Mouse (Mus musculus) neural tube, embryonic 12.5 days (tissue): ENCODE data around the gene Gse1. TPM values are rescaled to one million over a fixed set of nuclear protein-coding genes. Genes with fewer than 3 reads are reported as not detected.
A peak's percentile ranks its signal among the peaks of the same experiment; 100 is the strongest.

Experiments
- ATAC-seq: fragments of 200-750 bp; cut with Nextera tagmentation; 2 replicates; pipeline ENCODE4 v1.8.0; 2017; ENCODE audit warnings: low read depth, mild to moderate bottlenecking, moderate TSS enrichment, moderate library complexity; ENCODE audit not compliant: low FRiP score
- H3K27ac ChIP-seq: fragments of 300-500 bp; sonication (generic); 2 replicates; pipeline ENCODE4 v1.5.1; 2016
- H3K27me3 ChIP-seq: fragments of 300-500 bp; sonication (generic); replicated peaks from 2 replicates; pipeline ENCODE4 v1.6.1; 2016; ENCODE audit warnings: mild to moderate bottlenecking
- H3K36me3 ChIP-seq: fragments of 300-500 bp; sonication (generic); 2 replicates; pipeline ENCODE4 v1.6.1; 2016; ENCODE audit warnings: mild to moderate bottlenecking
- H3K4me1 ChIP-seq: fragments of 300-500 bp; sonication (generic); 2 replicates; pipeline ENCODE4 v1.6.1; 2016
- H3K4me2 ChIP-seq: fragments of 300-500 bp; sonication (generic); replicated peaks from 2 replicates; pipeline ENCODE4 v1.6.1; 2016; ENCODE audit warnings: mild to moderate bottlenecking
- H3K4me3 ChIP-seq: fragments of 300-500 bp; sonication (generic); 2 replicates; pipeline ENCODE4 v1.5.1; 2016
- H3K9ac ChIP-seq: fragments of 300-500 bp; sonication (generic); 2 replicates; pipeline ENCODE4 v1.6.1; 2016; ENCODE audit warnings: mild to moderate bottlenecking
- H3K9me3 ChIP-seq: fragments of 300-500 bp; sonication (generic); 2 replicates; pipeline ENCODE4 v1.6.1; 2016; ENCODE audit warnings: mild to moderate bottlenecking
- WGBS: fragments of 180-500 bp; shearing (Covaris S2); methylation state at CpG from one replicate; pipeline ENCODE4 v1.1.7; 2016; 5-methylcytosine and 5-hydroxymethylcytosine counted together
- polyA plus RNA-seq: library from polyadenylated mRNA; unstranded; fragments of >200 nt; fragmentation: Nextera tagmentation; extraction: Ambion mirVana; gene quantifications from 2 replicates; pipeline ENCODE4 v1.2.1, GENCODE M21; 2016

Gse1 gene
- polyA plus RNA-seq, 1 experiment from 2014 or later: 26.0 TPM

- H3K4me1 ChIP-seq: peaks cover 19% of the 10 kb centered on the region
- no peak overlapping the region for H3K4me3 ChIP-seq
- ATAC-seq: peak; percentile 81
- peak overlapping the region; percentile 15; the same call in 1 of the 2 replicates for H3K27ac ChIP-seq
- H3K27me3 ChIP-seq: no peaks in the 10 kb centered on the region
- WGBS: 32% methylated on average over 19 of the region's 20 CpGs
- H3K4me2 ChIP-seq: peak overlapping the region; percentile 46
- H3K36me3 ChIP-seq: no peaks in the 10 kb centered on the region
- peak overlapping the region; percentile 4; the same call in 1 of the 2 replicates for H3K9ac ChIP-seq
- H3K9me3 ChIP-seq: no peaks in the 10 kb centered on the region
These were observed 37.3 kb upstream of the Gse1 start for GRCm38 (mm10) chr8:120190810-120191413.

GRCm38 (mm10) chr8:120191633-120192032 is 36.6 kb upstream of the Gse1 start:
- Histone ChIP-seq H3K27me3 (no peaks in the 10 kb centered on the region), H3K27ac (0 out of 2 replicates have a peak overlapping the region, but pooled peaks have one; percentile 15), H3K4me1 (peaks cover 12% of the 10 kb centered on the region), H3K9ac (no peak overlapping the region), H3K9me3 (no peaks in the 10 kb centered on the region), H3K4me3 (no peak overlapping the region), H3K36me3 (no peaks in the 10 kb centered on the region), H3K4me2 (peak overlapping the region; percentile 46; the same call in 1 of the 2 replicates)
- WGBS: 84% methylated on average over 5 of the region's 5 CpGs
- ATAC-seq: no peak

- Histone ChIP-seq H3K9me3 (no peaks in the 10 kb centered on the region), H3K4me3 (no peak overlapping the region), H3K27me3 (no peaks in the 10 kb centered on the region), H3K36me3 (no peaks in the 10 kb centered on the region), H3K9ac (no peak overlapping the region), H3K4me2 (no peak overlapping the region), H3K4me1 (peaks cover 10% of the 10 kb centered on the region), H3K27ac (0 out of 2 replicates have a peak overlapping the region, but pooled peaks have one; percentile 3)
- ATAC-seq: no peak
- WGBS: 98% methylated on average over 5 of the region's 5 CpGs
These were observed 36.1 kb upstream of the Gse1 start for GRCm38 (mm10) chr8:120192118-120192517.

GRCm38 (mm10) chr8:120201351-120201750 is 26.9 kb upstream of the Gse1 start:
- peaks cover 8% of the 10 kb centered on the region; the same call in 1 of the 2 replicates for H3K9me3 ChIP-seq
- H3K36me3 ChIP-seq: no peaks in the 10 kb centered on the region
- H3K9ac ChIP-seq: no peak overlapping the region
- no peak overlapping the region for H3K4me2 ChIP-seq
- H3K4me1 ChIP-seq: no peaks in the 10 kb centered on the region
- no peak for ATAC-seq
- H3K27ac ChIP-seq: no peak overlapping the region
- no peaks in the 10 kb centered on the region for H3K27me3 ChIP-seq
- WGBS: 81% methylated on average over 6 of the region's 6 CpGs
- H3K4me3 ChIP-seq: no peak overlapping the region

- Histone ChIP-seq H3K36me3 (no peaks in the 10 kb centered on the region), H3K4me3 (no peak overlapping the region), H3K9ac (no peak overlapping the region), H3K27ac (no peak overlapping the region), H3K9me3 (peaks cover 8% of the 10 kb centered on the region; the same call in 1 of the 2 replicates), H3K27me3 (no peaks in the 10 kb centered on the region), H3K4me1 (no peaks in the 10 kb centered on the region), H3K4me2 (no peak overlapping the region)
- no peak for ATAC-seq
- 77% methylated on average over 3 of the region's 3 CpGs for WGBS
These were observed 25.7 kb upstream of the Gse1 start for GRCm38 (mm10) chr8:120202546-120202945.

GRCm38 (mm10) chr8:120204736-120205360 is 23.4 kb upstream of the Gse1 start:
- no peak overlapping the region for H3K4me3 ChIP-seq
- H3K36me3 ChIP-seq: no peaks in the 10 kb centered on the region
- peaks cover 6% of the 10 kb centered on the region; the same call in 1 of the 2 replicates for H3K4me1 ChIP-seq
- H3K9me3 ChIP-seq: peaks cover 5% of the 10 kb centered on the region; the same call in 1 of the 2 replicates
- 73% methylated on average over 7 of the region's 7 CpGs for WGBS
- no peak for ATAC-seq
- no peak overlapping the region for H3K4me2 ChIP-seq
- no peak overlapping the region for H3K9ac ChIP-seq
- no peaks in the 10 kb centered on the region for H3K27me3 ChIP-seq
- H3K27ac ChIP-seq: no peak overlapping the region

- no peaks in the 10 kb centered on the region for H3K36me3 ChIP-seq
- no peak overlapping the region for H3K27ac ChIP-seq
- peaks cover 11% of the 10 kb centered on the region for H3K4me1 ChIP-seq
- WGBS: 83% methylated on average over 9 of the region's 9 CpGs
- H3K4me3 ChIP-seq: no peak overlapping the region
- no peaks in the 10 kb centered on the region for H3K27me3 ChIP-seq
- H3K9me3 ChIP-seq: no peaks in the 10 kb centered on the region
- H3K4me2 ChIP-seq: no peak overlapping the region
- no peak overlapping the region for H3K9ac ChIP-seq
- no peak for ATAC-seq
These were observed 22.3 kb upstream of the Gse1 start for GRCm38 (mm10) chr8:120205916-120206315.

GRCm38 (mm10) chr8:120207364-120207763 is 20.9 kb upstream of the Gse1 start:
- 83% methylated on average over 8 of the region's 8 CpGs for WGBS
- H3K9me3 ChIP-seq: no peaks in the 10 kb centered on the region
- H3K9ac ChIP-seq: no peak overlapping the region
- H3K27ac ChIP-seq: no peak overlapping the region
- no peak overlapping the region for H3K4me3 ChIP-seq
- ATAC-seq: no peak
- no peaks in the 10 kb centered on the region for H3K36me3 ChIP-seq
- H3K27me3 ChIP-seq: no peaks in the 10 kb centered on the region
- no peak overlapping the region for H3K4me2 ChIP-seq
- peaks cover 20% of the 10 kb centered on the region for H3K4me1 ChIP-seq

GRCm38 (mm10) chr8:120208113-120208512 is 20.1 kb upstream of the Gse1 start:
- no peak for ATAC-seq
- no peak overlapping the region for H3K4me2 ChIP-seq
- H3K9me3 ChIP-seq: no peaks in the 10 kb centered on the region
- no peak overlapping the region for H3K9ac ChIP-seq
- H3K4me3 ChIP-seq: no peak overlapping the region
- no peaks in the 10 kb centered on the region for H3K36me3 ChIP-seq
- no peak overlapping the region for H3K27ac ChIP-seq
- peaks cover 20% of the 10 kb centered on the region for H3K4me1 ChIP-seq
- H3K27me3 ChIP-seq: no peaks in the 10 kb centered on the region
- 74% methylated on average over 11 of the region's 11 CpGs for WGBS

GRCm38 (mm10) chr8:120211345-120211744 is 16.9 kb upstream of the Gse1 start:
- H3K9me3 ChIP-seq: no peaks in the 10 kb centered on the region
- no peak overlapping the region for H3K4me2 ChIP-seq
- no peak for ATAC-seq
- H3K4me1 ChIP-seq: peaks cover 32% of the 10 kb centered on the region
- H3K27ac ChIP-seq: no peak overlapping the region
- no peaks in the 10 kb centered on the region for H3K36me3 ChIP-seq
- no peak overlapping the region for H3K4me3 ChIP-seq
- WGBS: 7% methylated on average over 4 of the region's 4 CpGs
- H3K9ac ChIP-seq: no peak overlapping the region
- no peaks in the 10 kb centered on the region for H3K27me3 ChIP-seq

GRCm38 (mm10) chr8:120212596-120212995 is 15.7 kb upstream of the Gse1 start:
- Histone ChIP-seq H3K27ac (no peak overlapping the region), H3K27me3 (no peaks in the 10 kb centered on the region), H3K4me1 (peaks cover 43% of the 10 kb centered on the region), H3K4me2 (no peak overlapping the region), H3K36me3 (no peaks in the 10 kb centered on the region), H3K9me3 (no peaks in the 10 kb centered on the region), H3K4me3 (no peak overlapping the region), H3K9ac (no peak overlapping the region)
- ATAC-seq: no peak
- WGBS: 86% methylated on average over 7 of the region's 7 CpGs

GRCm38 (mm10) chr8:120213229-120213628 is 15.0 kb upstream of the Gse1 start:
- no peaks in the 10 kb centered on the region for H3K27me3 ChIP-seq
- H3K9ac ChIP-seq: no peak overlapping the region
- no peak for ATAC-seq
- no peaks in the 10 kb centered on the region for H3K9me3 ChIP-seq
- H3K27ac ChIP-seq: no peak overlapping the region
- no peaks in the 10 kb centered on the region for H3K36me3 ChIP-seq
- H3K4me2 ChIP-seq: no peak overlapping the region
- WGBS: 82% methylated on average over 3 of the region's 3 CpGs
- peaks cover 42% of the 10 kb centered on the region for H3K4me1 ChIP-seq
- no peak overlapping the region for H3K4me3 ChIP-seq

- no peak for ATAC-seq
- H3K4me1 ChIP-seq: peaks cover 42% of the 10 kb centered on the region
- no peak overlapping the region for H3K27ac ChIP-seq
- 71% methylated on average over 5 of the region's 5 CpGs for WGBS
- H3K36me3 ChIP-seq: no peaks in the 10 kb centered on the region
- H3K4me3 ChIP-seq: no peak overlapping the region
- no peaks in the 10 kb centered on the region for H3K27me3 ChIP-seq
- no peak overlapping the region for H3K4me2 ChIP-seq
- no peaks in the 10 kb centered on the region for H3K9me3 ChIP-seq
- no peak overlapping the region for H3K9ac ChIP-seq
These were observed 14.3 kb upstream of the Gse1 start for GRCm38 (mm10) chr8:120213939-120214338.
